Comparison of ENCODE assay signal across 8 mouse cellular contexts in the genomic region with DNA sequence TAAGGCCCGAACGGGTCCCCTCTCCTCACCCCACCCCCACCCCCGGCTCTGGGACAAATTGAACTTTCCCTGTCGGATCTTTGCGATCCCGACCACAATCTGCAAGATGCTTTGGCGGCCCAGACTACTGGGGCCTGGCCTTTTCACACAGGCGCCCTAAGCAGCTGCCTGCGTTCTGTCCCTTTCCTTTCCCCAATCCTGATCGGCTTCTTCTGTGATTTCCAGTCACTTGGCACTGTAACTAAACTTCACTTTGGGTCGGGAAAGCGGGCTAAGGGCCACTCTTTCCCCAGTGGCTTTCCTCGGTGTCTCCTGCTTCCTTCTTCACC. TPM values are rescaled to one million over a fixed set of nuclear protein-coding genes. Genes with fewer than 3 reads are reported as not detected.
A peak's percentile ranks its signal among the peaks of the same experiment; 100 is the strongest.
DNase-seq lines count a peak whose midpoint lies in the region; ATAC-seq and TF ChIP-seq lines count a peak whose summit lies in the region.

No protein-coding gene starts in this region.

- H3K4me3 ChIP-seq in heart, embryonic 12.5 days, result peak overlapping the region; percentile 95
- peak overlapping the region; percentile 69 for H3K4me3 ChIP-seq in ES-Bruce4 (ENCODE audit: low read depth, low read length)
- peak overlapping the region; percentile 61 for H3K4me3 ChIP-seq in forebrain, postnatal 0 days (ENCODE audit: low read depth, low read length)
- peak overlapping the region; percentile 69 for H3K4me3 ChIP-seq in liver, embryonic 16.5 days (ENCODE audit: low read depth, low read length)

- peaks cover 26% of the 10 kb centered on the region for H3K36me3 ChIP-seq in heart, embryonic 12.5 days
- H3K36me3 ChIP-seq in ES-Bruce4 (ENCODE audit: control insufficient read depth, insufficient read depth, low read length, poor library complexity, severe bottlenecking), result peaks cover 8% of the 10 kb centered on the region; the same call in 1 of the 2 replicates
- H3K36me3 ChIP-seq in forebrain, postnatal 0 days (ENCODE audit: insufficient read depth), result no peaks in the 10 kb centered on the region; the same call in 1 of the 2 replicates
- peaks cover 20% of the 10 kb centered on the region for H3K36me3 ChIP-seq in liver, embryonic 16.5 days (ENCODE audit: control insufficient read depth, insufficient read depth)

- no peak for TF ChIP-seq EP300 in ES-Bruce4 (IDR thresholded peaks at IDR 0.05; ENCODE audit: insufficient read depth, low read depth, low read length)

- DNase-seq in heart, adult 8-10 months (ENCODE audit: low spot score), result no peak
- DNase-seq in forebrain, postnatal 0 days, result no peak
- no peak for DNase-seq in frontal cortex, adult 2 months (ENCODE audit: extremely low spot score in 1 of 2, low spot score in 1 of 2)
- no peak for DNase-seq in right cerebral cortex, postnatal 10 days (ENCODE audit: low spot score in 2 of 2)
- no peak for DNase-seq in thymus, postnatal 25 days

- no peak for TF ChIP-seq CTCF in ES-Bruce4 (IDR thresholded peaks at IDR 0.05; ENCODE audit: low read depth, low read length)
- no peak for TF ChIP-seq CTCF in forebrain, postnatal 0 days (IDR thresholded peaks at IDR 0.05; ENCODE audit: low read depth)

- H3K9ac ChIP-seq in heart, embryonic 12.5 days, result peak overlapping the region; percentile 96
- peak overlapping the region; percentile 83 for H3K9ac ChIP-seq in ES-Bruce4 (ENCODE audit: low read depth, poor library complexity, severe bottlenecking)
- H3K9ac ChIP-seq in forebrain, postnatal 0 days, result peak overlapping the region; percentile 56
- peak overlapping the region; percentile 78 for H3K9ac ChIP-seq in liver, embryonic 16.5 days (ENCODE audit: low read depth, low read length)

- WGBS in heart, embryonic 12.5 days, result under 1% methylated on average over 13 of the region's 13 CpGs
- WGBS in forebrain, postnatal 0 days, result 0% methylated on average over 13 of the region's 13 CpGs
- under 1% methylated on average over 13 of the region's 13 CpGs for WGBS in liver, embryonic 16.5 days (ENCODE audit: insufficient replicate concordance)

- H3K4me1 ChIP-seq in heart, embryonic 12.5 days (replicated peaks), result peaks cover 41% of the 10 kb centered on the region
- H3K4me1 ChIP-seq in ES-Bruce4 (ENCODE audit: control insufficient read depth, insufficient read depth, low read length), result peaks cover 6% of the 10 kb centered on the region
- no peaks in the 10 kb centered on the region; the same call in 1 of the 2 replicates for H3K4me1 ChIP-seq in forebrain, postnatal 0 days (ENCODE audit: insufficient read depth)
- peaks cover 55% of the 10 kb centered on the region for H3K4me1 ChIP-seq in liver, embryonic 16.5 days (ENCODE audit: control insufficient read depth, low read depth, low read length)

- no peaks in the 10 kb centered on the region for H3K27me3 ChIP-seq in heart, embryonic 12.5 days (replicated peaks)
- H3K27me3 ChIP-seq in ES-Bruce4 (ENCODE audit: control insufficient read depth, insufficient read depth, low read length, poor library complexity, severe bottlenecking), result no peaks in the 10 kb centered on the region
- H3K27me3 ChIP-seq in forebrain, postnatal 0 days (ENCODE audit: insufficient read depth, low read length), result no peaks in the 10 kb centered on the region
- no peaks in the 10 kb centered on the region for H3K27me3 ChIP-seq in liver, embryonic 16.5 days (ENCODE audit: control insufficient read depth, insufficient read depth, low read depth, low read length)

- TF ChIP-seq POLR2A in ES-Bruce4 (IDR thresholded peaks at IDR 0.05; ENCODE audit: insufficient read depth, low read length), result no peak

- ATAC-seq in heart, embryonic 12.5 days (ENCODE audit: insufficient number of reproducible peaks, low FRiP score), result no peak
- ATAC-seq in forebrain, postnatal 0 days, result no peak
- no peak for ATAC-seq in liver, embryonic 16.5 days (ENCODE audit: low read depth)

- H3K9me3 ChIP-seq in heart, embryonic 12.5 days (replicated peaks), result no peaks in the 10 kb centered on the region
- no peaks in the 10 kb centered on the region for H3K9me3 ChIP-seq in ES-Bruce4 (replicated peaks; ENCODE audit: control insufficient read depth, insufficient read depth, low read length, poor library complexity, severe bottlenecking)
- H3K9me3 ChIP-seq in forebrain, postnatal 0 days (ENCODE audit: low read length), result no peaks in the 10 kb centered on the region
- H3K9me3 ChIP-seq in liver, embryonic 16.5 days (replicated peaks; ENCODE audit: control insufficient read depth, low read length), result no peaks in the 10 kb centered on the region

- H3K4me2 ChIP-seq in heart, embryonic 12.5 days, result peak overlapping the region; percentile 87
- H3K4me2 ChIP-seq in forebrain, postnatal 0 days (ENCODE audit: low read depth), result peak overlapping the region; percentile 98
- peak overlapping the region; percentile 72 for H3K4me2 ChIP-seq in liver, embryonic 16.5 days (ENCODE audit: low read depth, low read length)

- H3K27ac ChIP-seq in heart, embryonic 12.5 days (ENCODE audit: poor library complexity, severe bottlenecking), result peak overlapping the region; percentile 99
- H3K27ac ChIP-seq in ES-Bruce4 (ENCODE audit: insufficient read depth, low read length), result peak overlapping the region; percentile 7
- H3K27ac ChIP-seq in forebrain, postnatal 0 days (ENCODE audit: low read depth, low read length), result peak overlapping the region; percentile 69
- H3K27ac ChIP-seq in liver, embryonic 16.5 days (ENCODE audit: low read length), result peak overlapping the region; percentile 95

RNA-seq across cellular contexts. Expression of gene Bysl, which starts 17.5 kb away (rescaled TPM):
- polyA plus RNA-seq in heart, embryonic 12.5 days (2016; fragmentation: Nextera tagmentation; extraction: Ambion mirVana), result 24.7 and 27.8 TPM in 2 replicates
- total RNA-seq in heart, adult 8-10 months (2022), result 10 to 100 TPM; 14.2 to 16.9 (median 15.9) TPM
- 24.9 and 25.7 TPM in 2 replicates for polyA plus RNA-seq in ES-Bruce4 (2011; ENCODE audit: insufficient read depth, insufficient read length, low read depth, missing spikeins)
- total RNA-seq in forebrain, postnatal 0 days (2014; rRNA removed), result 21.9 and 23.7 TPM in 2 replicates
- polyA plus RNA-seq in forebrain, postnatal 0 days (2015; fragmentation: Nextera tagmentation; extraction: Ambion mirVana), result 32.0 and 35.4 TPM in 2 replicates
- polyA plus RNA-seq in liver, embryonic 16.5 days (2015; fragmentation: Nextera tagmentation; extraction: Ambion mirVana), result 12.5 and 12.7 TPM in 2 replicates
- polyA plus RNA-seq in frontal cortex, adult 2 months (2012; rRNA removed), result 18.0 TPM in 2 replicates

RNA-seq across cellular contexts. Expression of gene Med20, which starts 17.6 kb away (rescaled TPM):
- 27.8 and 30.0 TPM in 2 replicates for polyA plus RNA-seq in heart, embryonic 12.5 days (2016; fragmentation: Nextera tagmentation; extraction: Ambion mirVana)
- 10 to 100 TPM; 15.7 to 19.9 (median 18.1) TPM for total RNA-seq in heart, adult 8-10 months (2022)
- 26.4 and 36.9 TPM in 2 replicates for polyA plus RNA-seq in ES-Bruce4 (2011; ENCODE audit: insufficient read depth, insufficient read length, low read depth, missing spikeins)
- total RNA-seq in forebrain, postnatal 0 days (2014; rRNA removed), result 31.5 and 37.0 TPM in 2 replicates
- polyA plus RNA-seq in forebrain, postnatal 0 days (2015; fragmentation: Nextera tagmentation; extraction: Ambion mirVana), result 27.9 and 30.2 TPM in 2 replicates
- 22.3 and 22.4 TPM in 2 replicates for polyA plus RNA-seq in liver, embryonic 16.5 days (2015; fragmentation: Nextera tagmentation; extraction: Ambion mirVana)
- 33.2 and 34.6 TPM in 2 replicates for polyA plus RNA-seq in frontal cortex, adult 2 months (2012; rRNA removed)

RNA-seq across cellular contexts. Expression of gene Gm20517, which starts 17.6 kb away (rescaled TPM):
- 1.3 and 2.7 TPM in 2 replicates for polyA plus RNA-seq in heart, embryonic 12.5 days (2016; fragmentation: Nextera tagmentation; extraction: Ambion mirVana)
- total RNA-seq in heart, adult 8-10 months (2022), result 1 to 10 TPM in 3 of 4 experiments, under 1 TPM in 1; 0.35 to 5.1 (median 2.0) TPM
- 4.5 and 11.9 TPM in 2 replicates for polyA plus RNA-seq in ES-Bruce4 (2011; ENCODE audit: insufficient read depth, insufficient read length, low read depth, missing spikeins)
- total RNA-seq in forebrain, postnatal 0 days (2014; rRNA removed), result 4.7 and 10.6 TPM in 2 replicates
- 1.4 and 2.1 TPM in 2 replicates for polyA plus RNA-seq in forebrain, postnatal 0 days (2015; fragmentation: Nextera tagmentation; extraction: Ambion mirVana)
- 0.97 and 1.1 TPM in 2 replicates for polyA plus RNA-seq in liver, embryonic 16.5 days (2015; fragmentation: Nextera tagmentation; extraction: Ambion mirVana)
- 3.5 and 3.7 TPM in 2 replicates for polyA plus RNA-seq in frontal cortex, adult 2 months (2012; rRNA removed)

RNA-seq across cellular contexts. Expression of gene Usp49, which starts 36.7 kb away (rescaled TPM):
- 3.5 and 4.8 TPM in 2 replicates for polyA plus RNA-seq in heart, embryonic 12.5 days (2016; fragmentation: Nextera tagmentation; extraction: Ambion mirVana)
- total RNA-seq in heart, adult 8-10 months (2022), result 1 to 10 TPM; 3.4 to 4.6 (median 3.7) TPM
- 15.8 and 16.8 TPM in 2 replicates for polyA plus RNA-seq in ES-Bruce4 (2011; ENCODE audit: insufficient read depth, insufficient read length, low read depth, missing spikeins)
- 11.2 and 18.9 TPM in 2 replicates for total RNA-seq in forebrain, postnatal 0 days (2014; rRNA removed)
- polyA plus RNA-seq in forebrain, postnatal 0 days (2015; fragmentation: Nextera tagmentation; extraction: Ambion mirVana), result 2.8 and 4.7 TPM in 2 replicates
- polyA plus RNA-seq in liver, embryonic 16.5 days (2015; fragmentation: Nextera tagmentation; extraction: Ambion mirVana), result 2.9 and 3.6 TPM in 2 replicates
- polyA plus RNA-seq in frontal cortex, adult 2 months (2012; rRNA removed), result 12.4 and 13.1 TPM in 2 replicates

Comparison
In these comparisons a context has a peak if more than half of its experiments do, and no peak if none do; other contexts are left out.
1. H3K27ac ChIP-seq: peak in every context shown above with its lines; median percentile 99 in heart, embryonic 12.5 days; 95 in liver, embryonic 16.5 days; 69 in forebrain, postnatal 0 days; 7 in ES-Bruce4.